Mouse (Mus musculus) cerebellum, adult (tissue): ENCODE results near the gene Tcea2.

Experiments used
- ATAC-seq: cut with Nextera tagmentation; 2 replicates; pipeline ENCODE4 v1.9.2; 2017; ENCODE audit warnings: mild to moderate bottlenecking, moderate library complexity, mixed read lengths; ENCODE audit not compliant: insufficient number of reproducible peaks, low FRiP score, low TSS enrichment

Tcea2 gene

DNA sequence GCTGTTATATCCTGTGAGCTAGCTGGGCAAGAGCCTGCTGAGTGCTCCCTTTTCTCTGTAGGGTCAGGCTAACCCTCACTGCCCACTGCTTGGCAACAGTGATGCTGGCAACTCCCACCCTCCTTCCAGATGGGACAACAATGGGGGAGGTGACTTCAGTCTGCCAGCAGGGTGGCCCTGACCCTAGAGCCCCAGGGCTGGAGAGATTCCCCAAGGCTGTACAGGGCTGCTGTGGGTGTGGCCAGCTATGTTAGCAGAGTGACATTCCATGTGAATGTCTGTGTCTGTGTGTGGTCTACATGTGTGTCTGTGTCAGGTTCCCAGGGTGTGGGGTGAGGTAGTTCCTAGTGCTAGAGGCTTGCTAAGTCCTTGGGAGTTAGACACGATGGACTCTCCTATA is 6.6 kb upstream of the Tcea2 start:
- ATAC-seq, result no peak

DNA sequence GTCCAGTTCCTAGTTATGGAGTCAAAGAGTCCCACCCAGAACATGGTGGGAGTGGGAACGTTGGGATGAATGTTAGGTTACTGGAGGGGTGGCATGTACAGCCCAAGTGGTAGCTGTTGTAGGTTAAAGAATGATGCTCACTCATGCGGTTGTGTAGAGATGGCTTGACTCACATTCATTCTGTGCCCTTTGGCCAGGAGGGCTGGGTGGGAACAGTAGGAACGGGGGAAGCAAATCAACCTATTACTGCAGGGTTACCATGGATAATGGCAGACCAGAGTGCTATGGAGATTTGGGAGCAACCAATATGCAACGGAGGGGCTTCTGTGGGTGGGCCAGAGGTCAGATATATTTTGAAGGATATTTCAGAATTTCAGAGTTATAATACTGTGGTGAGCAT is 5.2 kb upstream of the Tcea2 start:
- no peak for ATAC-seq

DNA sequence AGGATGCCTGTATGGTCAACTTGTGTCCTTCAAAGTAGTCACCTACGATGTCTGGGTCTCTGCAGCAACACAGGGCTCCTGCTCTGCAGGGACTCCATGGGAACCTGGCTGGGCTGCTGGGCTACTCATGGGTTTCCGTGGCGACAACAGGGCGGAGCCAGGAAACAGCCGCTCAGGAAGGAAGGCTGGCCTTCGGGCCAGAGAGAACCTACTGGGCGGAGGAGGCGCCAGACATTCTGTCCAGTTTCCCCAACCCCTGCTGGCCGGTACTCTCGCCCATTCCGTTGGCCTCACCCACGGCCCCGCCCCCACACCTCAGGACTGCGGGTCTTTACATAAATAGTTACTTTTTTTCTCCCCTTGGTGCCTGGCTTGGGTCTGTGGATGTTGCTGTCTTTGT is 4.7 kb upstream of the Tcea2 start:
- ATAC-seq, result no peak

DNA sequence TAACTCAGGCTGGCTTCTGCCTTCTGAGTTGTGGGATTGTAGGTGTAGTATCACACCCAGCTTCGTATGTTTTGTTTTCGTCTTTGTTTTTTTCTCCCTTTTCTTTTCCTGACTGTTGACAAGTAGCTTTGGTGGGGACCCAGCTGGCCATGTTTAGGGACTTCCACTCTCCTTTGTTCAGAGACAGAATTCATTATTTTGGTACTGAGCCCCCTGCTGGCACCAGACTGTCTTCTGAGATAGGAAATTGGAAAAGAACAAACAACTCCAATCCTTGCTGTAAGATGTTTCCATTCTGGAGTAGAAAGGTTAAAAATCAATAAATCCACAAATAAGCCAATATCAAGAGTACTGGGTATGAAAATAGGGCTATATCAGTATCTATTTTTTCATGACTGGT is 3.7 kb upstream of the Tcea2 start:
- no peak for ATAC-seq

DNA sequence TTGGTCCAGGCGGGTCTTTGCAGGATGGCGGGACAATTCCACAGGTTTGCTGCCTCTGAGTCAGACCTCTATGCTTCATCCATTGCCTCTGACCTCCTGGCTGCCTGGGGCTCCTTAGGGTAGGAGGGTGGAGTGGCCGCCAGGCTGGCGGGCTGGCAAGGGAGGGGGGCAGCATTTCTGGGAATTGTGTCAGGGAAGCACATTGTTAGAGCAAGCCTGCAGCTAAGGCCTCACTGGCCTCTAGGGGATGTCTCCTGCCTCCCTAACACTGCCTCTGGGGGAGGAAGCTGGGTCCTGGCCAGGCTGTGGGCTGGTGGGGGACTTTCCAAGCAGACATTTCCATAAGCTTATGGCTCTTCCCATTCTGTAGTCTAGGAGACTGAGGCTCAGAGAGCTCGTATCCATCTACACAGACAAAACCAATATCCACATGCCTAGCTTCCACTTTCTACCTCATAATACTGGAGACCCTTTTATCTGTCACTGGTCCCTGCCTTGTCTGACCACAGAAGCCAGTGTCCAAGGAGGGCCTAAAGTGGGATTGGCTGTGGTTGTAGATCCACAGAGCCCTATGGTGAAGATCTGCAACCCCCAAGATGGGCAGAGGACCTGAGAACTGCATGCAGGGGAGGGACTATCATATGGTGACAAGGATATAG is 2.9 kb upstream of the Tcea2 start:
- ATAC-seq, result no peak

DNA sequence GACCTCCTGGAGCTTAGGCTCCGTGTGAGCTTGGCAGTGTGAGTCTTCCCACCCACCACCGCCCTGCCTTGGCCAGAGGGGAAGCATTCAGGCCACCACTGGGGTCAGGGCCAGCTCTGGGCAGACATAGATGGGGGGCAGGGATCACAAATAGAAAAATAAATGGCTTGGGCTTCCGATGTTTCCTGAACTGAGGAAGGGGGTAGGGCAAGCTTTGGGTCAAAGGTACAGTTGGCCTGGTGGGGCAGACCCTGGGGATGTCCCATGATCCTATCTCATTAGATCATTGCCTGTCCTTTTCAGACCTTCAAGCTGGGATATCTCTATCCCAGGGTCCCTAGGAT is 2.4 kb upstream of the Tcea2 start:
- ATAC-seq, result no peak

DNA sequence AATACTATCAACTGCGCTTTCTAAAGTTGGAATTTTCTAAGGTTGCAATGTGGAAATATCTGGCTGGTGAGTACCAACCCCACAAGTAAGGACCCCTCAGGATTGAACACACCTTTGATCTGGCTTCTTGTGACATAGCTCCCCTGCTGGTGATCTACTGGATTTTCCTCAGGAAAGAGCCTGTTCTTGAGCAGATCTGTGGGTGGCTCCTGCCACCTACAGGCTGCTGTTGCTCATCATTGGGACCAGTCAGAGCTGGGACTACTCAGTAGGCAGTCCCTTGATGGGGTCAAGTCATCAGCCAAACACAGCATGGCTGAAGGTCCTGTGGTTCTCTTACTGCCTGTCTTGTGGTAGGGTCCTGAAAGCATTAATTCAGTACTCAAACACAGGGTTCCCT is 1.3 kb upstream of the Tcea2 start:
- ATAC-seq, result peak; percentile 36; the same call in 1 of the 2 replicates

DNA sequence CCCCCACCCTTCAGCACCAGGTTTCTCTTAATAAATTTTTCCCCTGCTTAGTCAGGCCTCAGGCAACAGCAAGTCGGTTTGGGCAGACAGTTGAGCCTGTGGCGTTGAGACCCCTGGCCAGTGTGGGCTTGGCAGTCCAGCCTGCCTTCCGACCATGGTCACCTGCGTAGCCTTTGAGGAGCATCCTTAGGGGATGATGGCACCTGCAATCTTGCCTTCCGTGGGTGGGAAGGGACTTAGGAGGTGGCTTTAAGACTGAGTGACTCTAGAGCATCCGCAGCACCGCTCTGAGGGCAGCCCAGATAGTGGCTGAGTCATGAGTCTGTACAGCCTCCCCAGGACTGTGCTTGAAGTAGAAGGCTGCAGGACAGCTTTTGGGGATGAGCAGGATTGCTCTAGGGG is 607 bp downstream of the Tcea2 start:
- peak; percentile 33; the same call in 1 of the 2 replicates for ATAC-seq

DNA sequence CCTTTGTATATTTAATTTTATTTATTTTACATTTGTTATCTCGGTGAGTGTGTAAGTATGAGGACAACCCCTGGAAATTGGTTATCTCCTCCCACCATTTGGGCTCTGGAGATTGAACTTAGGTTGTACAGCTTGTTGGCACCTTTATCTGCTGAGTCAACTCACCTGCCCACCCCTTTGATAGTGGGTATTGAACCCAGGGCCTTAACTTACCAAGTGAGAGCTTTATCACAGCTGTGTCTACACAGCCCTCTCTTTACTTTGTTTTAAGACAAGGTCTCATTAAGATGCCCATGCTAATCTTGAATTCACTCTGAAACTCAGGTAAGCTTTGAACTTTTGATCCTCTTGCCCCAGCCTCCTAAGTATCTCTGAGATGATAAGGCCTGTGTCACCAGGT is 1.9 kb downstream of the Tcea2 start:
- no peak for ATAC-seq

DNA sequence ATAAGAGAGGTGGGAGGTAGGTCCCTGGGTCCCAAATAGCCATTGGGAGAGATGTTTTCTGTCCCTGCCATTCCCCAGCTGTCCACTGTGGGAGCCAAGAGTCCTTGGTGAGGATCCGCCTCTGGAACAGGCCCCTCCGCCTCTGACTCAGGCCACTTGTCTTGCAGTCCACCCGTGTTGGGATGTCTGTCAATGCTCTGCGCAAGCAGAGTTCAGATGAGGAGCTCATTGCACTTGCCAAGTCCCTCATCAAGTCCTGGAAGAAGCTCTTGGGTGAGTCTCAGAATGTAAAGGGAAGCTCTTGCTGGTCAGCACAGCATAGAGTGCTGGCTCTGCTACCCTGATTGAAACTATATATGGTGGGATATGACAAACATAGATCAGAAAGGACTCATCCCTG is 3.3 kb downstream of the Tcea2 start:
- ATAC-seq, result no peak

DNA sequence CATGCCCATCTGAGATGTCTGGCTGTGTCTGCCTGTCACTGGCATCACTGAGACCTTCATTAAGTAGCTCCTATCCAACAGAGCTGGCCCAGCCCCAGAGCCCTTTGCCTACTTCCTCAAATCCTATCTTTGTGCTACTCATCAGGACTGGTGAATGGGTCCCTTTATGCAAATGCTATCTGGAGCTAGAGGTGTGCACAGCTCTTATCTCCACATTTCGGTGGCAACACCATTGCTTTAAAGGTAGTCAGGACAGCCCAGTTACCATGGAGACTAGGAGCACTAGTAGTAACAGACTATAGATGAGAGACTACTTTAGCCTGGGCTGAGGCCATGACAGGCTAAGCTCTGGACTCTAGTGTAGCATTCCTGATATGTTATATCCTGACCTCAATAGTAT is 4.6 kb downstream of the Tcea2 start:
- no peak for ATAC-seq

DNA sequence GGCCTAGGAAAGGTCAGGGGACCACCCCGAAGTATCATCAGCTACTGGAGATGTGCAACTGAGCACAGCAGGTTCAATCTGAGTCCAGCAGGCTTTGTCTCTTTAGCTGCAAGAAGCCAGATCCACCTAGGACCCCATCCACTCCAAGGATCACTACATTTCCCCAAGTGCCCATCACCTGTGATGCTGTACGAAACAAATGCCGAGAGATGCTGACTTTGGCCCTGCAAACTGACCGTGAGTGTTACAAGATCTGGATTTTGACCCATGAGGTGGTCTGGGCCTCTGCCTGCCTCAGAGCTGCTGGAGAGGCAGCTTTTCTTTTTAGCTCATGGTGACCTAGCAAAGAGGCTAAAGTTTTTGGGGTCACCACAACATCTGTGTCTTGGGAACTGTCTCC is 5.6 kb downstream of the Tcea2 start:
- no peak for ATAC-seq

DNA sequence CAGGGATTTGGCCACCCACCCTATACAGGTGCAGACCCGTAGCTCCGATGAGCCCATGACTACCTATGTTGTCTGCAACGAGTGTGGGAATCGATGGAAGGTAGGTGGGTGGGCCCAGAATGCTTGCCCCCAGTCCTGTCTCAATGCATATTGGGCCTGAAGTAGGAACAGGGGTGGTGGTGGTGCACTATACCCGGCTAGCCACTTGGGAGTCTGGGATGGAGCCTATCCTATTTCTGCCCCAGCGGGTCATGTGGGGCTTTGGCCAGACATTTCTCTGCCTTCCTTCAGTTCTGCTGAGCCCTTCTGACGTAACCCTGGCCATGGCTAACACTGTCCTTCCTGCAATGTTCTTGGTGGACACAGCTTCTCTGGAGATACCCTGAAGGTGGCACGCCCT is 7.5 kb downstream of the Tcea2 start:
- ATAC-seq, result no peak

DNA sequence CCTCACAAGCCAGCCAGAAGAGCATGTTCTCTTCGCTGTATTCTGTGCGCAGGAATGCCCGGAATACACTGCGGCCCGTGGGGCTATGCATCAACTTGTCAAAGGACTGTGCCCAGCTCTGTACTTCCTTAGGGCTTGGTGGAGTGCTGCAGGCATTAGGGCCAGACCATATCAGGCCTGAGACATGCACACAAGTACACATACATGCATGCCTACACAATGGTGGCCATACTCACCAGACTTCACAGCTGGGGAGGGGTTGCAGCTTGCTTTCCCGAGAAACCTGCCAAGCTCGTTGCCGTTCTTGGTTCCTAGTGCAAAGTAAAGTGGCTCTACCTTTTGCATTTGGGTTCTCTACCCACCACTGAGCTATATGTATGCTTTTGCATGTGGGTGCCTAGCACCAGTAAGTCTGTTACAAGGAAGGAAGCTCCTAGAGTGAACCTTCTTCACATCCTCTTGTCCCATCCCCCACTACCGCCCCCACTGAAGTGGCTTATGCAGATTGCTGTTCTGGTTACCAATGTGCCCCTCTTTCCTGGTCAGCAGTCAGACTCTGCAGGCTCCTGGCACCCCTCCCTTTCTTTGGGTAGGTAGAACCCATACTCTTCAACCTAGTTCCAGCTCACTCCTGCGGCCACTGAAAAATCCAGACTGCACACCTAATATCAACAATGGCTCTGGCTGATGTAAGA is 9.5 kb downstream of the Tcea2 start:
- no peak for ATAC-seq

DNA sequence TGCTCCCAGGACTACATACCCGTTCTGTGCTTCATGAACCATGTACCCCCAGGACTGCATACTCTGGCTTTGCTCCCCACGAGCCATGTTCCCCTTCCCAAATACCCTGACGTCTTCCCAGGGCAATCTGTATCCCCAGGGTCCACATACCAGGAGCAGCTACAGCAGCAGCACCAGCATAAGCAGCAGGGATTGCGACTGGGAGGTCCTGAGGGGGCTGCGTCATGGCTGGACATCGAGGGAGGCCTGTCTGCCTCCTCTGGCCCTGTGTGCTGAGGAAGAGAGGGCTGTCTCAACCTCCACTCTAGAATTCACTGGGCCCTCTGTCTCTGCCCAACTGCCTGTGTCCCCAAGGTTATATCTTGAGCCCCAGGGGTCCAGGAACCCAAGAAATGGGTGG is 11.0 kb downstream of the Tcea2 start:
- ATAC-seq, result no peak

DNA sequence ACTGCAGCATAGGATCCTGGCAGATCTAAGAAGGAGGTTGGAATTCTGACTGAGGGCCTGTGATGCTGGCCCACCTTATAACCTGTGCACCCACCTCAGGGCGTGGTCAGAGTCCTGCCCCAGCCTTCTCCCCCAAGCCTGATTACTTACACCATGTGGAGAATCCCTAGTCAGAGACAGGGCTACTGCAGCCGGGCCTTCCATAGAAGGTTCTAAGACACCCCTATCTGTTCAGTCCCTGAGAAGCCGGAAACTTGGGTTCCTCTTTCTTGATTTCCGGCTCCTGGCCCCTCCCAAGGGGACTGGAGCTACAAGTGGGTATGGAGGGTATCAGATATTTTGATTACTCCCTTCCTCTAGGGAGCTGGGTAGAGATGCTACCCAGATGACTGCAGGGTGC is 11.5 kb downstream of the Tcea2 start:
- ATAC-seq, result no peak

DNA sequence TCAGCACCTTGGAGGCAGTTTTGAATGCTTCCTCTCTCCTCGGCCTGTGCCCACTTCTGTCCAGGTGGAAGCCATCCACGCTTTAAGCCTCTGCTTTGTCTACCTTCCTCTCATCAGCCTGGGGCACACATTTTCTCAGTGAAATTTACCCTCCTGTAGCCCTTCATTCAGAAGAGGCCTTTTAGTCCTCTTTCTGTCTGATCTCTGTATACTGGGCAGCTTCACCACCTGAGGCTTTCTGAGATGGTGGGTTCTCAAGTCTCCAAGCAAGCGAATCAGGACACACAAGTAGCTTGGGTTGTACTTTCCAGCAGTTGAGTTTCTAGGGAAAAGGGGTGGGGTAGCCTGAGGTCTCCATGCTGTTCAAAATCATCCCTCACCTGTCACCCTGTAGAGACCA is 12.2 kb downstream of the Tcea2 start:
- ATAC-seq, result no peak

DNA sequence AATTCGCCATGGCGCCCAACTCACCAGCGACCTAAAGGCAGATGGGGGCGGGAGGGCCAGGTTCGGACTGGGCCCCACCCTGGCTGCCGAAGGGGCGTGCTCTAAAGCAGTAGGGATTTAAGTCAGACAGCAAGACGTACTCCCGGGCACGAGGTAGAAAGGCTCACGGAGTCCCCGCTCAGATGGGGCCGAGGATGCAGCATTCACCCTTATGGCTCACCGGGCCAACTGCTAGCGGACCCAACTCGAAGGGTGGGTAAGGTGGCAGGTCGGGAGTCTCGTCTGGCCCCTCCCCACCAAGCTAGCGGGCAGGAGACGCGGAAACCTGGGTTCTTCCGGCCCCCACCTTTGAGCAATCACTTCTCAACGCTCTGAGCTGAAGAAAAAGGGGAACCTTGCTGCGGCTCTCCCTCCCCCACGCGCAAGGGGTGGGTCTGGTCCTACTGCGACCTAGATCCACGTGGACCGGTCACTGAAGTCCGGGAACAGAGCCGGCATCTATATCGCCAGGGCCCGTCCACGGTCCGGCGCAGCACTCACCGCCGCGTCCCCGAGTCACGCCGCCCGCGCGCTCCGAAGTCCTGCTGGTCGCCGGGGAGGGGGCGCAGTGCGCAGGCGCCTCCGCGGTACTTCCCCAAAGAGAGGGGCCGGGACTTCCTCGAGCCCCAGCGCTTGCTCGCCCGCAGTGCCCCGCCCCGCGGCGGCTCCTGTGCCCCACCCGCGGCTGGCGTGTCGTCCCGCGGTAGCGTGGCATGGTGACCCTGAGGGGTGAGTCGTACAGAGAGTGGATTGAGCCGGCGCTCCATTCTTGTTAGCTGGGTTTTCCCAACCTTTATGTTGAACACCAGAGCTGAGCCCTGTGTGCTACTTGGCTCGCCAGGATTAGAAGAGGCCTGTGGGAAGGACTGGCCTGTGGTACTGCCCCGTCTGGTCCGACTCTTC is 13.5 kb downstream of the Tcea2 start, which contains the start of gene Rgs19:
TSS of gene Rgs19 (minus strand) at position 639 of the 942 bp plus-strand sequence.
- peak; percentile 64; the same call in 1 of the 2 replicates for ATAC-seq

DNA sequence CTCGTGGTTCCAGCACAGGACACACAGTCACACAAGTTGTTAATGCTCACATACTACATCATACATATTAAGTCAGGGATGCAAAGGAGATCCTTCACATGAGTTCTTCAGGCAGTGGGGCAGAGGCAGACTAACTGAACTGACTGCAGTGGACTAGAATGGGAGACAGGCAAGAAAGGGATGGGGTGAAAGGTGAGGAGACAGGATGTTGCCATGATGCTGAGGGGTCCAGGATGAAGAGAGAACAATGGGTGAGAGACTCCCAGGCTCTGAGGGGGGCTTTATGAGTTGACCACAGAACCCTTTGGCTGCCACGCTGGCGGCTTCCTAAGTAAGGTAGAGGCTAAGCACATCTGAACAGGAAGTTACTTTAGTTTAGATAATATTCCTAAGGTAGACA is 14.5 kb downstream of the Tcea2 start:
- no peak for ATAC-seq

DNA sequence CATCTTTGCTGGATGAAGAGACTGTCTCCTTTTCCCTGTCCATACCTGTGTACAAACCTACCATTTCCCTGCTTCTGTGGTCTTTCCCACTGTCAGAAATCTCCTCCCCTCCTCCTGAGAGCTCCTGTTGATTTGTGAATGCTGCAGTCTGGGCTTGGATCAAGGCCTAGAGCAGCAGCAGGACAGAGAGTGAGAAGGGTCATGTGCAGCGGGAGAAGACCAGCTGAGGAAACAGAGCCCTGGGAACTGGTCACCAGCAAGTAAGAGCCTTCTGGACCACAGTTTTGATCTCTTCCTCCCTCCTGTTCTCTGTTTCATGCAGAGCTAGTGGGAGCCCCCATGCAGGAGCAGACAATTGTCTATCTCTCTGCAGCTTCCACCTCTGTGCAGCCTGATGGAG is 15.7 kb downstream of the Tcea2 start:
- no peak for ATAC-seq

DNA sequence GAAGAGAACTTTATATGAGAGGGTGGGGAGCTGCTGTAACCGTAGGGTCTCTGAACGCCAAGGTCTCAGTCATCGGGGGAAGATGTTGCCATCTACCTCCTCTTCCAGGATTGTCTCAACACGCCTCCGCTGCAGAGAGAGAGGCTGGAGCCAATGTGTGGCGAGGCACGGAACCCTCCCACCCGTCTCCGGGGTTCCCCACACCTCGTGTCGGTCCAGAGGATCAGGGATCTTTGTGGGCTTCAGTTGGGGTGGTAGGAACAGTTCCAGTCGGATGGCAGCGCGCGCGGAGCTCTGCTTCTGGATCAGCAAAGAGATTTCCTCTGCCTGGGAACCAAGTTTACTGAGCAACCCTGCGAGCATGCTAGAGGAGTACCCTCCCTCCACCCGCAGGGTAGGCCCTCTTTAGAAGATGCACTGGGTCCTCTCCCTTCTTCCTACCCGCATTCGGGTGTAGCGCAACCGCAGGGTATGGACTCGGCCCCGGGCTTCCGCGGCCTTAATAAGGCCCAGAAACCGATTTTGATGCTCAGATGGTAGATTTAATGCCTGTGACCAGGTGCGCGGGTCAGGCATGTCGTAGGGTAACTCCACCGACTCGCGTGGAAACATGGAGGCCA is 16.8 kb downstream of the Tcea2 start:
- ATAC-seq, result no peak
